Mouse (Mus musculus) testis, postnatal 10 days (tissue): ENCODE measurements around the gene Gm20708.

Experiments used
- DNase-seq: peaks from one replicate; pipeline ENCODE4 v3.0.0; 2021; ENCODE audit warnings: low spot score

Gene Gm20708

GRCm38 (mm10) chr11:117870688-117871365, 61.4 kb downstream of the Gm20708 start:
- peak; percentile 74 for DNase-seq

- no peak for DNase-seq
Observed at GRCm38 (mm10) chr11:117871376-117871775, 61.9 kb downstream of the Gm20708 start.

GRCm38 (mm10) chr11:117871911-117872584, 62.6 kb downstream of the Gm20708 start:
- DNase-seq = no peak

- peak; percentile 81 for DNase-seq
Observed at GRCm38 (mm10) chr11:117872861-117873608, 63.6 kb downstream of the Gm20708 start, which contains the start of gene Tha1. TSS of gene Tha1 (minus strand) at chr11:117873481.

- no peak for DNase-seq
Observed at GRCm38 (mm10) chr11:117874419-117874818, 65.0 kb downstream of the Gm20708 start.

- DNase-seq = no peak
Observed at GRCm38 (mm10) chr11:117875681-117876080, 66.2 kb downstream of the Gm20708 start.

- peak; percentile 61 for DNase-seq
Observed at GRCm38 (mm10) chr11:117877917-117878745, 68.7 kb downstream of the Gm20708 start.

GRCm38 (mm10) chr11:117878892-117879291, 69.4 kb downstream of the Gm20708 start:
- no peak for DNase-seq

GRCm38 (mm10) chr11:117879676-117880075, 70.2 kb downstream of the Gm20708 start:
- DNase-seq = no peak

GRCm38 (mm10) chr11:117880336-117880976, 71.0 kb downstream of the Gm20708 start:
- DNase-seq = no peak

- DNase-seq = no peak
Observed at GRCm38 (mm10) chr11:117880977-117881358, 71.5 kb downstream of the Gm20708 start.

GRCm38 (mm10) chr11:117881787-117882186, 72.3 kb downstream of the Gm20708 start:
- no peak for DNase-seq

- no peak for DNase-seq
Observed at GRCm38 (mm10) chr11:117882208-117882607, 72.7 kb downstream of the Gm20708 start.

GRCm38 (mm10) chr11:117886000-117886399, 76.5 kb downstream of the Gm20708 start:
- DNase-seq = no peak

- DNase-seq = no peak
Observed at GRCm38 (mm10) chr11:117888168-117888852, 78.8 kb downstream of the Gm20708 start.

GRCm38 (mm10) chr11:117888853-117889822, 79.7 kb downstream of the Gm20708 start:
- peak; percentile 73 for DNase-seq
